Mouse (Mus musculus) lung, embryonic 16.5 days (tissue): ENCODE data around the gene Rasgef1b. TPM values are rescaled to one million over a fixed set of nuclear protein-coding genes. Genes with fewer than 3 reads are reported as not detected.

ENCODE experiments used
- ATAC-seq: fragments of 200-750 bp; cut with Nextera tagmentation; 2 replicates; pipeline ENCODE4 v1.8.0; 2017; ENCODE audit warnings: low read depth, mild to moderate bottlenecking, moderate library complexity
- H3K27ac ChIP-seq: fragments of 300-500 bp; sonication (generic); 2 replicates; pipeline ENCODE4 v1.5.1; 2014; ENCODE audit warnings: mild to moderate bottlenecking, control low read depth, low read length
- H3K27me3 ChIP-seq: fragments of 300-500 bp; sonication (generic); 2 replicates; pipeline ENCODE4 v1.6.1; 2014; ENCODE audit warnings: low read depth, low read length, mixed read lengths; ENCODE audit not compliant: control insufficient read depth, insufficient read depth
- H3K36me3 ChIP-seq: fragments of 300-500 bp; sonication (generic); 2 replicates; pipeline ENCODE4 v1.6.1; 2014; ENCODE audit warnings: low read length; ENCODE audit not compliant: control insufficient read depth, insufficient read depth
- H3K4me1 ChIP-seq: fragments of 300-500 bp; sonication (generic); replicated peaks from 2 replicates; pipeline ENCODE4 v1.6.1; 2014; ENCODE audit warnings: low read length, mixed read lengths; ENCODE audit not compliant: control insufficient read depth, insufficient read depth
- H3K4me2 ChIP-seq: fragments of 300-500 bp; sonication (generic); 2 replicates; pipeline ENCODE4 v1.6.1; 2014; ENCODE audit warnings: low read depth, low read length, control low read depth
- H3K4me3 ChIP-seq: fragments of 300-500 bp; sonication (generic); 2 replicates; pipeline ENCODE4 v1.5.1; 2014; ENCODE audit warnings: mild to moderate bottlenecking, low read length, control low read depth
- H3K9ac ChIP-seq: fragments of 300-500 bp; sonication (generic); 2 replicates; pipeline ENCODE4 v1.6.1; 2014; ENCODE audit warnings: low read length, control low read depth
- H3K9me3 ChIP-seq: fragments of 300-500 bp; sonication (generic); 2 replicates; pipeline ENCODE4 v1.6.1; 2016; ENCODE audit warnings: low read length; ENCODE audit not compliant: control insufficient read depth
- WGBS: fragments of 180-500 bp; shearing (Covaris S2); extraction: QIAGEN DNeasy Blood & Tissue Kit; methylation state at CpG from one replicate; pipeline ENCODE4 v1.1.7; 2014; 5-methylcytosine and 5-hydroxymethylcytosine counted together
- polyA plus RNA-seq: library from polyadenylated mRNA; unstranded; fragments of >200 nt; fragmentation: Nextera tagmentation; extraction: Ambion mirVana; gene quantifications from 2 replicates; pipeline ENCODE4 v1.2.1, GENCODE M21; 2015

The Rasgef1b gene
- polyA plus RNA-seq, 1 experiment from 2014 or later: 17.3 TPM

DNA sequence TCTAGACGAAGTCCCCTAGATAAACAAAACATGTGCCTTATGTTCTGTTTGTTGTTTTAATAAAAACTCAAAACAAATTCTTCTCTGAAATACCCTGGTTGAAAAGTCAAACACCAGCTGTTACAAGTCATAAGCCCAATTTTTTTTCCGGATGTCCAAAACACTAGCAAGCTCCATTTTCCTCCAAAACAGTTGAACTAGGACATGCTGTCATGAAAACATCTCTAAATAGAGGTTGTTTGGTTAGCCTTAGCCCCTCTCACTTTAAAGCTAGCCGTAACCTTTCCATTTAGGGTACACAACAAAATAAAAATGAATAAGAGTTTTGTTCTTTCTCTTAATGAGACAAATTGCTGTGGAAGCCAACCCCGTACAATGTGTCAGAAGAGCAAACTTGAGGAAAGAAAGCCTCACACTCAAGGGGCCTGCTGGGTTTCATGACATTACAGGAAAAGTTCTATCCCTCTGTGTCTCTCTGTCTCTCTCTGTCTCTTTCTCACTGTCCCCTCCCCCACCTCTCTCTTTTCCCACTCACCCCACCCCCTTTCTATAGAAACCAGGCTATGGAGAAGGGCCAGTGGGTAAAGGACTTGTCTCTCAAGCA lies 467.6 kb downstream of the Rasgef1b start:
- Histone ChIP-seq H3K36me3 (no peaks in the 10 kb centered on the region), H3K4me2 (no peak overlapping the region), H3K9ac (no peak overlapping the region), H3K27me3 (no peaks in the 10 kb centered on the region), H3K27ac (peak overlapping the region; percentile 77), H3K4me1 (peaks cover 13% of the 10 kb centered on the region), H3K4me3 (no peak overlapping the region), H3K9me3 (no peaks in the 10 kb centered on the region)
- peak; percentile 58 for ATAC-seq
- 59% methylated on average over 4 of the region's 4 CpGs for WGBS

DNA sequence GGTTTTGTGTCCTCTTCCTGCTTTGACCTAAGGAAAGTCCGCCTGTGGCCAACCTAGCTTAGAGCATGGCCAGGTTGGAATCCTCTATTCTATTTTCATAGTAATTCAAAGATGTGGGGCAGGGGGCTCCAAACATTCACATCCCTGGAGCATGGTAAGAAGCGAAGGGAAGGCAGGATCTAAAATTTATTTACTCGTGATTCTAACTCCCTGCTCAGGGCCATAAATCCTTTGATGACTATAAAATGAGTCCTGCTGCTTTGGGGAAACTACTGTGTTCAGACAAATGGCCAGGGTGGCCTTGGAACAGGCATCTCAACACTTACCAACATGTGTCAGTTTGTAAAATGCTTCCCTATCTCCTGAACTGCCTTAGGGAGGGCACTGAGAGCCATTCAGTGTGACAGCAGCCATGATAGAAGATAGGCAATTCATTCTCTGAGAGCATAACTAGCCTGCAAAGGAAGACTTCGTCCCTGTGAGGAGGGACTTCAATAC lies 470.8 kb downstream of the Rasgef1b start:
- Histone ChIP-seq H3K27me3 (no peaks in the 10 kb centered on the region), H3K36me3 (no peaks in the 10 kb centered on the region), H3K9me3 (no peaks in the 10 kb centered on the region), H3K27ac (no peak overlapping the region), H3K4me2 (no peak overlapping the region), H3K4me1 (peaks cover 16% of the 10 kb centered on the region), H3K4me3 (no peak overlapping the region), H3K9ac (no peak overlapping the region)
- ATAC-seq: no peak
- WGBS: 71% methylated on average over 4 of the region's 4 CpGs

DNA sequence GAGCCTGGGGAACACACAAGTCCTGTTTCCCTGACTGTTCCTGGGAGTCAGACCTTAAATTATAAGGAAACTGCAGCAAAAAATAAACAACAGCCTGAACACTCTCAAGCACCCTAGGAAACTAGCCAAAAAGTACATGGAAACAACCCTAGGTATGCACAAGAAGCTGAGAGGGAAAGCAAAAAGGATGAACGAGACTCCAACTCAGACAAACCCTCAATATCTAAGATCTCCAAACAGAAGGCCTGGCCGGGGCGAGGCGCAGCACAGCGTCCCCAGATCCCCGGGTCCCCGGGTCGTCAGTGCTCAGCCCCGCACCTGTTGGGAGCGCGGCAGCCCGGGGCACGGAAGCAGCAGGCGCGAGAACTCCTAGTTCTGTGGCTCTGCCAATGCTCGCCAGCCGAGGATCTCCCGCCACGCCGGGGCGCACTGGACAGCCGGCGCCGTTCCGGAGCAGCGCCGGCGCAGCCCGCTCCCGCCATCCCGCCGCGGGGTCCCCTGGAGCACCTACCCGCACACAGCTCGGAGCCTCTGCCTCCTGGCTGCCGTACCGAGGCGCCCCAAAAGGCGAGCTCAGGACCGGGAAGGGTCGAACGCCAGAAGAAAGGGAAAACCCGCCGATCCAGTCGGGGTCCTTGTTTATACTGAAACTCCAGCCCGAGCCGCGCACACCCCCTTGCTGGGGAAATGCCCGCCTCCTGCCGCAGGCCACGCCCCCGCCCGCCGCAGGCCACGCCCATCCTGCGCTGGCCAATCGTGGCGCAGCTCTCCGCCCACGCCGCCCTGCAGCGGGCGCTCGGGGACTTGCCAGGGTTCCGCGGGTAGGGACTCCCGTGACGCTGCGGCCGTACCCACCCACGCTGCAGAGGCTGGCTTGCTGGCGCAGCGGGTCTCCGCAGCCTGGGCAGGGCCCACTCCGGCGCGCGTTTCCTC lies 476.4 kb downstream of the Rasgef1b start:
- ATAC-seq: peak; percentile 95
- no peaks in the 10 kb centered on the region for H3K27me3 ChIP-seq
- peak overlapping the region; percentile 75 for H3K4me2 ChIP-seq
- under 1% methylated on average over 71 of the region's 78 CpGs for WGBS
- H3K9ac ChIP-seq: peak overlapping the region; percentile 84
- H3K4me1 ChIP-seq: peaks cover 16% of the 10 kb centered on the region; the same call in 1 of the 2 replicates
- H3K36me3 ChIP-seq: no peaks in the 10 kb centered on the region
- peak overlapping the region; percentile 81 for H3K27ac ChIP-seq
- H3K4me3 ChIP-seq: peak overlapping the region; percentile 86
- H3K9me3 ChIP-seq: no peaks in the 10 kb centered on the region

GRCm38 (mm10) chr5:99251379-99252202 lies 477.3 kb downstream of the Rasgef1b start:
- WGBS: 4% methylated on average over 34 of the region's 34 CpGs
- H3K4me3 ChIP-seq: peak overlapping the region; percentile 86
- ATAC-seq: peak; percentile 31; the same call in 1 of the 2 replicates
- peak overlapping the region; percentile 75 for H3K4me2 ChIP-seq
- peaks cover 16% of the 10 kb centered on the region; the same call in 1 of the 2 replicates for H3K4me1 ChIP-seq
- H3K36me3 ChIP-seq: no peaks in the 10 kb centered on the region
- no peaks in the 10 kb centered on the region for H3K27me3 ChIP-seq
- H3K9ac ChIP-seq: peak overlapping the region; percentile 84
- no peaks in the 10 kb centered on the region for H3K9me3 ChIP-seq
- peak overlapping the region; percentile 81 for H3K27ac ChIP-seq

- peaks cover 16% of the 10 kb centered on the region; the same call in 1 of the 2 replicates for H3K4me1 ChIP-seq
- peak overlapping the region; percentile 86 for H3K4me3 ChIP-seq
- H3K4me2 ChIP-seq: peak overlapping the region; percentile 75
- 38% methylated on average over 5 of the region's 5 CpGs for WGBS
- H3K36me3 ChIP-seq: no peaks in the 10 kb centered on the region
- no peak for ATAC-seq
- no peak overlapping the region for H3K27ac ChIP-seq
- no peaks in the 10 kb centered on the region for H3K9me3 ChIP-seq
- 0 out of 2 replicates have a peak overlapping the region, but pooled peaks have one; percentile 5 for H3K9ac ChIP-seq
- H3K27me3 ChIP-seq: no peaks in the 10 kb centered on the region
Measured at GRCm38 (mm10) chr5:99250820-99251219, 478.0 kb downstream of the Rasgef1b start.

DNA sequence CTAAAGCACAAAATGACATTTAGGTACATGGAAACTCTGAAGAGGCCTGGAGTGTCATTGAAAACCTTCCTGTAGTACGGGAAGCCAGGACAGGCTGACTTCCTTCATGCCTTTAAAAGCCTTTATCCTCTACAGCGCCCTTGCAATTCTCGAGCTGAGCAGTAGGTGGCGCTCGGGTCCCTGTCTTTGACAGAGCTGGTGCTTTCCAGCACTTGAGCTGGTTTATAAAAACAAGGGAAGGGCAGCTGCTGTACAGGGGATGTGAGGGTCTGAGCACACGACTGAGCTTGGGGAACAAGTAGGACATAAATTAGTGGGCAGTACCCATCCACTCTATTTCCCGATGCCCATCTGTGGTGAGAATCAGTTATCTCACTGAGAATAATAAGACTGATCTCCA lies 480.4 kb downstream of the Rasgef1b start:
- H3K9ac ChIP-seq: no peak overlapping the region
- WGBS: 3% methylated on average over 7 of the region's 7 CpGs
- H3K4me3 ChIP-seq: no peak overlapping the region
- no peaks in the 10 kb centered on the region for H3K36me3 ChIP-seq
- H3K27ac ChIP-seq: no peak overlapping the region
- no peak for ATAC-seq
- H3K4me2 ChIP-seq: no peak overlapping the region
- no peaks in the 10 kb centered on the region for H3K27me3 ChIP-seq
- H3K4me1 ChIP-seq: peaks cover 16% of the 10 kb centered on the region; the same call in 1 of the 2 replicates
- no peaks in the 10 kb centered on the region for H3K9me3 ChIP-seq

DNA sequence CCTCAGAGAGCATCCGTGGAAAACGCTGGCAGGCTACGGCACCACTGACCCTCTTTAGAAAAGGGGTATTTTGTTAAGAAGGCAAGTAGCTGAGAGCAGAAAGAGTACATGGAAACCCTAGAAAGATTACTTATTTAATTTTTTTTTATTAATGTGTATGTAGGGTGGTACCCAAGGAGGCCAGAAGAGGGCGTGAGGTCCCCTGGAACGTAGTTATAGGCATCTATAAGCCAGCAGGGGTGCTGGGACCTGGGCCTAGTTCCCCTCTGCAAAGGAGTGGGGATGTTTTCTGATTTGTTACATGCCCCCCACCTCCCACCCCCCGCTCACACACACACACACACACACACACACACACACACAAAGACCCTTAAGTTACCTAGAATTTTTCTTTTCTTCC lies 480.9 kb downstream of the Rasgef1b start:
- ATAC-seq: no peak
- no peak overlapping the region for H3K4me3 ChIP-seq
- H3K27ac ChIP-seq: no peak overlapping the region
- no peaks in the 10 kb centered on the region for H3K9me3 ChIP-seq
- H3K4me1 ChIP-seq: peaks cover 17% of the 10 kb centered on the region; the same call in 1 of the 2 replicates
- H3K36me3 ChIP-seq: no peaks in the 10 kb centered on the region
- no peak overlapping the region for H3K4me2 ChIP-seq
- H3K9ac ChIP-seq: no peak overlapping the region
- 86% methylated on average over 6 of the region's 6 CpGs for WGBS
- no peaks in the 10 kb centered on the region for H3K27me3 ChIP-seq

- H3K36me3 ChIP-seq: no peaks in the 10 kb centered on the region
- WGBS: 71% methylated on average over 7 of the region's 7 CpGs
- H3K4me2 ChIP-seq: no peak overlapping the region
- no peak overlapping the region for H3K27ac ChIP-seq
- no peaks in the 10 kb centered on the region for H3K9me3 ChIP-seq
- no peak for ATAC-seq
- peaks cover 20% of the 10 kb centered on the region; the same call in 1 of the 2 replicates for H3K4me1 ChIP-seq
- H3K27me3 ChIP-seq: no peaks in the 10 kb centered on the region
- H3K4me3 ChIP-seq: no peak overlapping the region
- H3K9ac ChIP-seq: no peak overlapping the region
Measured at GRCm38 (mm10) chr5:99247441-99247840, 481.4 kb downstream of the Rasgef1b start.
